Mouse (Mus musculus) retina, adult 2 months (tissue): ENCODE results near the gene Tbl2.

ENCODE experiments used
- DNase-seq: peaks from one replicate; pipeline ENCODE4 v3.0.0-alpha.2; 2012; ENCODE audit warnings: low read depth, low spot score

The Tbl2 gene

GRCm38 (mm10) chr5:135186621-135187348, 37.3 kb downstream of the Tbl2 start, which contains the start of gene Baz1b:
TSS of gene Baz1b (plus strand) at chr5:135187264.
- peak; percentile 97 for DNase-seq

- DNase-seq, result peak; percentile 38
These were observed 38.1 kb downstream of the Tbl2 start for GRCm38 (mm10) chr5:135187349-135188213.

- no peak for DNase-seq
These were observed 38.7 kb downstream of the Tbl2 start for GRCm38 (mm10) chr5:135188214-135188554.

- no peak for DNase-seq
These were observed 40.0 kb downstream of the Tbl2 start for GRCm38 (mm10) chr5:135189281-135190022.

- DNase-seq, result no peak
These were observed 42.2 kb downstream of the Tbl2 start for GRCm38 (mm10) chr5:135191620-135192019.

GRCm38 (mm10) chr5:135192431-135192830, 43.0 kb downstream of the Tbl2 start:
- no peak for DNase-seq

- no peak for DNase-seq
These were observed 46.9 kb downstream of the Tbl2 start for GRCm38 (mm10) chr5:135196367-135196766.

- no peak for DNase-seq
These were observed 53.3 kb downstream of the Tbl2 start for GRCm38 (mm10) chr5:135202763-135203162.

- no peak for DNase-seq
These were observed 58.7 kb downstream of the Tbl2 start for GRCm38 (mm10) chr5:135208197-135208596.
